ENCODE assay signal across 9 mouse cellular contexts in genomic region chr7:144678241-144679030, GRCm38 (mm10).
A peak's percentile ranks its signal among the peaks of the same experiment; 100 is the strongest.
DNase-seq lines count a peak whose midpoint lies in the region; ATAC-seq lines count a peak whose summit lies in the region.
"Had no signal": no experiment of that assay in that cellular context is flagged by ENCODE, and none has a peak within 500 bp of the region (broad histone marks: within the 10 kb centered on the region; RNA-seq: fewer than 3 reads in every experiment).

No protein-coding gene starts in this region.

- no peak for DNase-seq in heart, embryonic 10.5 days (ENCODE audit: low spot score)
- DNase-seq in heart, adult 8-10 months (ENCODE audit: low spot score), result no peak
- peak; percentile 36 to 56 for DNase-seq in adrenal gland, postnatal 36 days
- DNase-seq in limb, embryonic 11.5 days (ENCODE audit: low spot score), result peak; percentile 49
- DNase-seq in frontal cortex, adult 2 months (ENCODE audit: extremely low spot score in 1 of 2, low spot score in 1 of 2), result no peak
- no peak for DNase-seq in spleen, postnatal 36 days (ENCODE audit: low spot score in 2 of 2)

- H3K4me2 ChIP-seq in heart, embryonic 15.5 days, result peak overlapping the region; percentile 88
- peak overlapping the region; percentile 75 for H3K4me2 ChIP-seq in limb, embryonic 11.5 days (ENCODE audit: low read depth, severe bottlenecking)
- H3K4me2 ChIP-seq in midbrain, embryonic 16.5 days (ENCODE audit: low read length), result peak overlapping the region; percentile 91

- WGBS in heart, embryonic 10.5 days, result 8% methylated on average over 67 of the region's 68 CpGs
- 6% methylated on average over 68 of the region's 68 CpGs for WGBS in heart, embryonic 15.5 days
- 8% methylated on average over 65 of the region's 68 CpGs for WGBS in limb, embryonic 11.5 days
- WGBS in midbrain, embryonic 16.5 days, result 12% methylated on average over 68 of the region's 68 CpGs

- H3K4me3 ChIP-seq in heart, embryonic 10.5 days, result peak overlapping the region; percentile 62
- H3K4me3 ChIP-seq in heart, embryonic 15.5 days, result peak overlapping the region; percentile 54
- H3K4me3 ChIP-seq in limb, embryonic 11.5 days (ENCODE audit: low read depth, low read length), result peak overlapping the region; percentile 36
- peak overlapping the region; percentile 46 for H3K4me3 ChIP-seq in midbrain, embryonic 16.5 days (ENCODE audit: low read depth, low read length)

- no peaks in the 10 kb centered on the region for H3K36me3 ChIP-seq in heart, embryonic 10.5 days
- no peaks in the 10 kb centered on the region for H3K36me3 ChIP-seq in heart, embryonic 15.5 days
- H3K36me3 ChIP-seq in limb, embryonic 11.5 days (ENCODE audit: control insufficient read depth, insufficient read depth, low read length), result no peaks in the 10 kb centered on the region
- H3K36me3 ChIP-seq in midbrain, embryonic 16.5 days (ENCODE audit: control insufficient read depth, insufficient read depth, low read length), result no peaks in the 10 kb centered on the region

- H3K9ac ChIP-seq in heart, embryonic 15.5 days, result peak overlapping the region; percentile 44
- 0 out of 2 replicates have a peak overlapping the region, but pooled peaks have one; percentile 30 for H3K9ac ChIP-seq in limb, embryonic 11.5 days (ENCODE audit: low read length)
- peak overlapping the region; percentile 63 for H3K9ac ChIP-seq in midbrain, embryonic 16.5 days (ENCODE audit: low read depth, low read length)

- H3K27me3 ChIP-seq in heart, embryonic 10.5 days (ENCODE audit: insufficient read depth, poor library complexity, severe bottlenecking), result peaks cover 81% of the 10 kb centered on the region
- H3K27me3 ChIP-seq in heart, embryonic 15.5 days, result peaks cover 46% of the 10 kb centered on the region
- H3K27me3 ChIP-seq in limb, embryonic 11.5 days (ENCODE audit: control insufficient read depth, insufficient read depth, low read length), result peaks cover 22% of the 10 kb centered on the region
- H3K27me3 ChIP-seq in midbrain, embryonic 16.5 days (ENCODE audit: control insufficient read depth, insufficient read depth, low read depth, low read length), result peaks cover 15% of the 10 kb centered on the region
- H3K27me3 ChIP-seq: Patski had no signal

- no peak for ATAC-seq in heart, embryonic 15.5 days (replicated peaks; ENCODE audit: insufficient number of reproducible peaks, insufficient read depth, low FRiP score, low read depth)
- no peak for ATAC-seq in limb, embryonic 11.5 days (ENCODE audit: insufficient number of reproducible peaks, low FRiP score, low TSS enrichment, low read depth)
- ATAC-seq in midbrain, embryonic 16.5 days, result 0 out of 2 replicates have a peak, but pooled peaks have one; percentile 26
- ATAC-seq: Patski had no signal

- H3K27ac ChIP-seq in heart, embryonic 10.5 days, result peak overlapping the region; percentile 75
- no peak overlapping the region for H3K27ac ChIP-seq in heart, embryonic 15.5 days
- no peak overlapping the region for H3K27ac ChIP-seq in limb, embryonic 11.5 days (replicated peaks; ENCODE audit: low read depth, low read length)
- H3K27ac ChIP-seq in midbrain, embryonic 16.5 days (ENCODE audit: low read length), result 0 out of 2 replicates have a peak overlapping the region, but pooled peaks have one; percentile 17

- peaks cover 8% of the 10 kb centered on the region for H3K4me1 ChIP-seq in heart, embryonic 10.5 days
- peaks cover 11% of the 10 kb centered on the region for H3K4me1 ChIP-seq in heart, embryonic 15.5 days (replicated peaks)
- no peaks in the 10 kb centered on the region for H3K4me1 ChIP-seq in limb, embryonic 11.5 days (ENCODE audit: control insufficient read depth, insufficient read depth, low read length)
- H3K4me1 ChIP-seq in midbrain, embryonic 16.5 days (ENCODE audit: control insufficient read depth, insufficient read depth, low read length), result peaks cover 6% of the 10 kb centered on the region; the same call in 1 of the 2 replicates

- H3K9me3 ChIP-seq in heart, embryonic 10.5 days, result no peaks in the 10 kb centered on the region
- no peaks in the 10 kb centered on the region for H3K9me3 ChIP-seq in heart, embryonic 15.5 days (replicated peaks)
- H3K9me3 ChIP-seq in limb, embryonic 11.5 days (ENCODE audit: control insufficient read depth, low read length), result no peaks in the 10 kb centered on the region
- no peaks in the 10 kb centered on the region for H3K9me3 ChIP-seq in midbrain, embryonic 16.5 days (replicated peaks; ENCODE audit: control insufficient read depth, low read length, poor library complexity, severe bottlenecking)

Comparison
In these comparisons a context has a peak if more than half of its experiments do, and no peak if none do; other contexts are left out.
1. H3K27ac ChIP-seq: peak in heart, embryonic 10.5 days (single experiment) and midbrain, embryonic 16.5 days (single experiment); none in heart, embryonic 15.5 days (single experiment) and limb, embryonic 11.5 days (single experiment).
2. DNase-seq: peak in adrenal gland, postnatal 36 days (2 of 2) and limb, embryonic 11.5 days (single experiment); none in heart, embryonic 10.5 days (single experiment), heart, adult 8-10 months (single experiment), frontal cortex, adult 2 months (0 of 2) and spleen, postnatal 36 days (0 of 2).
3. Peak in every context shown above with its lines, with median percentiles within 50 percentile points of each other: H3K4me3 ChIP-seq, H3K4me2 ChIP-seq and H3K9ac ChIP-seq.